Mouse (Mus musculus) olfactory bulb, adult 2 months (tissue): Measurements from ENCODE around the gene Rnh1.

Experiments used
- CTCF ChIP-seq: fragments of 200-500 bp; IDR thresholded peaks from 2 replicates; pipeline ENCODE4 v1.5.1; 2012; ENCODE audit warnings: low read depth, mild to moderate bottlenecking, low read length, moderate library complexity; ENCODE audit not compliant: insufficient read depth
- POLR2A ChIP-seq: fragments of 200-500 bp; IDR thresholded peaks from 2 replicates; pipeline ENCODE4 v1.6.1; 2012; ENCODE audit warnings: mild to moderate bottlenecking, low read depth, low read length, moderate library complexity; ENCODE audit not compliant: insufficient read depth

DNA sequence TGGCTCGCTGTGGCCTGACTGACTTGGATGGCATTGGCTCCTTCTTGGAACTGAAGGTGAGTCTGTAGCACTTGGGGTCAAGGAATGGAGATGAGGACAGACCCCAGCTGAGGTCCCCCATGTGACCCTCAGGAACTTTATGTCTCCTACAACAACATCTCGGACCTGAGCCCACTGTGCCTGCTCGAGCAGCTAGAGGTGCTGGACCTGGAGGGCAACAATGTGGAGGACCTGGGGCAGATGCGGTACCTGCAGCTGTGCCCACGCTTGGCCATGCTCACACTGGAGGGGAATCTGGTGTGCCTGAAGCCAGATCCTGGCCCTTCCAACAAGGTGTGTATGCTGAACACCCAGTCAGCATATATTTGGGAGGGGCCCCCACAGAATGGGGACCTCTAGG, 32.8 kb upstream of the Rnh1 start:
- TF ChIP-seq POLR2A, result no peak
- TF ChIP-seq CTCF, result no peak
